Mouse (Mus musculus) forebrain, embryonic 12.5 days (tissue): ENCODE measurements around the gene Chit1. TPM values are rescaled to one million over a fixed set of nuclear protein-coding genes. Genes with fewer than 3 reads are reported as not detected.
A peak's percentile ranks its signal among the peaks of the same experiment; 100 is the strongest.

Experiments
- ATAC-seq: fragments of 200-750 bp; cut with Nextera tagmentation; 2 replicates; pipeline ENCODE4 v1.8.0; 2017; ENCODE audit warnings: moderate TSS enrichment; ENCODE audit not compliant: low FRiP score
- H3K27ac ChIP-seq: fragments of 300-500 bp; sonication (generic); 2 replicates; pipeline ENCODE4 v1.5.1; 2016; ENCODE audit warnings: mild to moderate bottlenecking
- H3K27me3 ChIP-seq: fragments of 300-500 bp; sonication (generic); 2 replicates; pipeline ENCODE4 v1.6.1; 2016; ENCODE audit warnings: mild to moderate bottlenecking
- H3K36me3 ChIP-seq: fragments of 300-500 bp; sonication (generic); replicated peaks from 2 replicates; pipeline ENCODE4 v1.6.1; 2016; ENCODE audit warnings: mild to moderate bottlenecking
- H3K4me1 ChIP-seq: fragments of 300-500 bp; sonication (generic); 2 replicates; pipeline ENCODE4 v1.6.1; 2016
- H3K4me2 ChIP-seq: fragments of 300-500 bp; sonication (generic); 2 replicates; pipeline ENCODE4 v1.6.1; 2016; ENCODE audit warnings: mild to moderate bottlenecking, moderate library complexity
- H3K4me3 ChIP-seq: fragments of 300-500 bp; sonication (generic); replicated peaks from 2 replicates; pipeline ENCODE4 v1.5.1; 2016; ENCODE audit warnings: mild to moderate bottlenecking
- H3K9ac ChIP-seq: fragments of 300-500 bp; sonication (generic); 2 replicates; pipeline ENCODE4 v1.6.1; 2016; ENCODE audit warnings: mild to moderate bottlenecking
- H3K9me3 ChIP-seq: fragments of 300-500 bp; sonication (generic); 2 replicates; pipeline ENCODE4 v1.6.1; 2016
- WGBS: fragments of 180-500 bp; shearing (Covaris S2); methylation state at CpG from one replicate; pipeline ENCODE4 v1.1.7; 2016; 5-methylcytosine and 5-hydroxymethylcytosine counted together
- polyA plus RNA-seq: library from polyadenylated mRNA; unstranded; fragments of >200 nt; fragmentation: Nextera tagmentation; extraction: Ambion mirVana; gene quantifications from 2 replicates; pipeline ENCODE4 v1.2.1, GENCODE M21; 2016

The Chit1 gene
- polyA plus RNA-seq, 1 experiment from 2014 or later: not detected

DNA sequence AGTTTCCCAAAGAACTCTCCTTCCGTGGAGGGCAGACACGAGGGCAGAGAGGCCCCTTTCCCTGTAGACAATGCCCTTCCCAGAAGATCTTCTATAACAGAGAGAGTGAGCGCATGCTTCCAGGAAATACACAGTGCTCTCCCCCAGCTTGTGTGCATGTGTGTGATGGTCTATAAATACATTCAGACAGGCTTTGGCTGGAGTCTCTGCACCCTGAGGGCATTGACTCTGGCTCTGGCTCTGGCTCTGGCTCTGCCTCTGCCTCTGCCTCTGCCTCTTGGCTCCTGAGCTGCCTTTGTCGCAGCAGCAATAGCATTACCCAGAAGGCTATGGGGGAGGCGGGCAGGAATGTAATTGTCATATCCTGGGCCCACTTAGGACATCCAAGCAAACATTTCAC, 7.2 kb upstream of the Chit1 start:
- Histone ChIP-seq H3K4me3 (no peak overlapping the region), H3K27me3 (peaks cover 7% of the 10 kb centered on the region; the same call in 1 of the 2 replicates), H3K4me2 (no peak overlapping the region), H3K9ac (no peak overlapping the region), H3K4me1 (peaks cover 17% of the 10 kb centered on the region), H3K9me3 (no peaks in the 10 kb centered on the region), H3K27ac (no peak overlapping the region), H3K36me3 (no peaks in the 10 kb centered on the region)
- 77% methylated on average over 5 of the region's 5 CpGs for WGBS
- no peak for ATAC-seq

DNA sequence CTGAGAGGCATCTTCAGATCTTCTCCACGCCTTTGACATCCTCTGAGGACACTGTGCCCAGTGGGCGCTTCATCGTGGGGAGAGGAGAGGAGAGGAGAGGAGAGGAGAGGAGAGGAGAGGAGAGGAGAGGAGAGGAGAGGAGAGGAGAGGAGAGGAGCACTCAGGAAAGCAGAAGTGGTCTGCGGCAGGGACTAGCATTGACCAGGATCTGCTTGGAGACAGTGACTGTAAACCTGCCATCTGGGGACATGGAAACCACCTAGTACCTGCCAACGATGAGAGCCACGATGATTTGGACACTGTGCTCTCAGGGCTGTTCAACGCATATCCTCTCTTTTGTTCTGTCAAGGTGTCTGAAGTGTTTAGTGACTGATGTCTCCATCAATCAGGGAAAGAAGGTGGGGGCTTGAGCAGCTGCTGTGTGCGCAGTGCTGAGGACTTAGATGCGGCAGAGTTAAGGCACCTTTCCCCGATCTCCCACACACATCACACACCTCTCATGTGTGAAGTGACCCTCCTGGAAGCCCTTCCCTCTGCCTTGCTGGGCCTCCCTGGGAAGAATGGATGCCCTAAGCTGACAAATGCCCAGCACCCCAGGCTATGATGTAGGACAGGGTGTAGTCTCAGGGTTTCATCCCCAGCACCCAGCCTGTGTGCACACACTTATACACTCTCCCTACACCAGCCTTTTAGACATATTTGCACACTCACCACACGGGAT, 5.8 kb upstream of the Chit1 start:
- Histone ChIP-seq H3K9me3 (no peaks in the 10 kb centered on the region), H3K4me1 (peaks cover 8% of the 10 kb centered on the region; the same call in 1 of the 2 replicates), H3K9ac (no peak overlapping the region; the same call in 1 of the 2 replicates), H3K36me3 (no peaks in the 10 kb centered on the region), H3K27me3 (peaks cover 7% of the 10 kb centered on the region; the same call in 1 of the 2 replicates), H3K4me2 (no peak overlapping the region), H3K27ac (no peak overlapping the region), H3K4me3 (no peak overlapping the region)
- WGBS: 86% methylated on average over 11 of the region's 11 CpGs
- ATAC-seq: no peak

DNA sequence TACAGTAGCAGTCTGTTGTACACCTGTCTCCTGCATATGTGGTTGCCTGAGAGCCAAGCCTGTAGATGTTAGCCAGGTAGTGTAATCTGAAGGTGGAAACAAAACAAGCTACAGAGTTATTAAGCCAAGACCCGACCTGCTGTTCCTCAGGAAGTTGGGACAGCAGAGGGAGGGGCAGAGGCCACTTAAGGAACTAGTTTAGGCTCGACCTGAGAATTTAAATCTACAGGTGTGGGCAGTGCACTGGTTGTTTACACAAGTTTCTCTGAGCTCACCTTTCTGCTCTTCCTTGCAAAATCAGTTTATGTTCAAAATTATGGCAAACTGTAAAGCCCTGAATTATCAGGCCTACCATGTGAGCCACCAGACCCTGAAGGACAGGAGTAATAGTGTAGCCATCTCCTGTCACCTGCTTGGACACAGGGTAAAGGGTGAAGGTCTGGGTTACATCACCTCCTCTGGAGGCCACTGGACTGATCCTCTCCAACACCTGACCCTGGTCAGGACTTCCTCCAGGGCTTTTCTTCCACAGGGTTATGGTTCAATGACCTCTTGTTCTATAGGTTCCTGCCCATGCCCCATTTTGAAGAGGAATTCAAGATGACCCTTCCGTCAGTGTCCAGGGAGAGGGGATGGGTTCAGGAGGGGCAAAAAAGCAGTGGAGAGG, 5.1 kb upstream of the Chit1 start:
- no peak for ATAC-seq
- Histone ChIP-seq H3K4me3 (no peak overlapping the region), H3K9ac (no peak overlapping the region), H3K27ac (no peak overlapping the region), H3K9me3 (no peaks in the 10 kb centered on the region), H3K4me1 (peaks cover 8% of the 10 kb centered on the region; the same call in 1 of the 2 replicates), H3K36me3 (no peaks in the 10 kb centered on the region), H3K4me2 (no peak overlapping the region), H3K27me3 (0 out of 2 replicates have a peak, but pooled peaks cover 7% of the 10 kb centered on the region)
- WGBS: 59% methylated on average over 3 of the region's 3 CpGs

DNA sequence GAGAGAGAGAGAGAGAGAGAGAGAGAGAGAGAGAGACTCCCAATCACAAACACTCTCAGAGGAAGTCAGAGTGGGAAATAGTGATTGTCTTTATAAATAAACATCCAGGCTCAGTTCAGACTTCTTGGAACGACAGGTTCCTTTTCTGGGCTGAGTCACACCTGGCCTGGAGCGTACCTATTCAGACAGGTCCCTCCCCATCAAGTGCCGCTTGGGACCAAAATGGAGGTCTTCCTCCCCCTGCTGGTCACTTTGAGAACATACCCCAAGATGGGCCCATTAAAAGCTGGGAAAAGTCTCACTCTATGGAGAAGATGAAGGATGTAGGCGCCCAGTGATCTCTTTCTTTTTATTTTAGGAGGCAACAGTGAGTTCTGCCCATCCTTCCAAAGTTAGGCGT, 4.3 kb upstream of the Chit1 start:
- no peak overlapping the region for H3K4me2 ChIP-seq
- 2% methylated on average over 5 of the region's 5 CpGs for WGBS
- 0 out of 2 replicates have a peak, but pooled peaks cover 7% of the 10 kb centered on the region for H3K27me3 ChIP-seq
- no peak; the same call in 1 of the 2 replicates for ATAC-seq
- no peaks in the 10 kb centered on the region for H3K9me3 ChIP-seq
- H3K4me1 ChIP-seq: peaks cover 8% of the 10 kb centered on the region; the same call in 1 of the 2 replicates
- no peaks in the 10 kb centered on the region for H3K36me3 ChIP-seq
- H3K9ac ChIP-seq: no peak overlapping the region
- H3K27ac ChIP-seq: no peak overlapping the region
- H3K4me3 ChIP-seq: no peak overlapping the region

DNA sequence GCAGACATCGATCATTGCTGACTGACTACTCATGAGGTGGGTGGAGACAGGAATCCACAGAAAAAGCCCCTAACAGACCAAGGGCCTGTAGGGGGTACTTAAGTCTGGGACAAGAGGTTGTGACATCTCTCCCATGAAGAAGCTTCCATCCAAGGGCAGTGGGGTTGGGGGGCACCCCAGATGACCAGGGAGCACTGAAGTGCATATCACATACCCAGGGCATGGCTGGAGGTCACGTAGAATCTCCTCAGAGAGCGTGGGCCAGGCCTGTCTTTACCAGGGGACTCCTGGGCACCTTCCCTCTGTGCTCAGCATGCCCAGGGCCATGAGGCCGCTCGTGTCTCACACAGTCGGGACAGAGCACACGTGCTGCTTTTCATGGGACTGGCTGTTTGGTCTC, 3.3 kb upstream of the Chit1 start:
- H3K4me3 ChIP-seq: no peak overlapping the region
- H3K36me3 ChIP-seq: no peaks in the 10 kb centered on the region
- ATAC-seq: no peak
- H3K27me3 ChIP-seq: peaks cover 7% of the 10 kb centered on the region; the same call in 1 of the 2 replicates
- H3K9me3 ChIP-seq: no peaks in the 10 kb centered on the region
- no peak overlapping the region for H3K27ac ChIP-seq
- peaks cover 8% of the 10 kb centered on the region; the same call in 1 of the 2 replicates for H3K4me1 ChIP-seq
- 87% methylated on average over 7 of the region's 7 CpGs for WGBS
- no peak overlapping the region for H3K9ac ChIP-seq
- H3K4me2 ChIP-seq: no peak overlapping the region

DNA sequence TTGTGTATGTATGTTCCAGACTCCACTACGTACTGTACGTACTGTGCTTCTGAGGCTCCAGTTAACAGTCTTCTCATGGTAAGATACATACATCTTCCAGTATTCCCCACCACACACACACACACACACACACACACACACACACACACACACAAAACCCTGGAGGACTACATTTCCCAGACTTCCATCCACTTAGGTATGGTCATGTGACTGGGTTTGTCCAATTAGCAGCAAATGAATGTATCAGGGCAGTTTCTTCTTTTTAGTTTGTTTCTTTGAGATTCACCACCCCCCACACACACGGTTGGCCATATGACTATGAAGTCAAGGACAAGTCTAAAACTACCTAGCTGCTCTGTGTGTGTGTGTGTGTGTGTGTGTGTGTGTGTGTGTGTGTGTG, 1.0 kb upstream of the Chit1 start:
- no peak overlapping the region for H3K27ac ChIP-seq
- ATAC-seq: peak; percentile 17; the same call in 1 of the 2 replicates

DNA sequence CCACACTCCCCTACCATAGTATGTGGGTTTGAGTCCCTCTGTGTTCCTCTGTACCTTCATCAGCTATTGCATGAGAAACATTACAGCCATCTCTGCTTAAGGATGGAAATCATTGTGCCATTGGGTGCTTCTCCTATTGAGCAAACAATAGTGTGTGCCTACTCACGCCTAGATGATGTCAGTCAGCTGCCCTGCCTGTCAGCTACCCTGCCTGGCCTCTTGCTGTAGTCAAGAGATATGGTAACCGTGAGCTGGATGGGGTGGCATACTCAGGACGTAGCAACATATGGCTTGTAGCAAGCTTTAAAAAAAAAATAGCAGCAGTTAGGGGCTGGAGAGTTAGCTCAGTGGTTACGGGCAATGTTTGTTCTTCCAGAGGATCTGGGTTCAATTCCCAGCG, 593 bp upstream of the Chit1 start:
- 0 out of 2 replicates have a peak, but pooled peaks have one; percentile 30 for ATAC-seq
- no peak overlapping the region for H3K4me2 ChIP-seq
- H3K9me3 ChIP-seq: no peaks in the 10 kb centered on the region
- H3K27ac ChIP-seq: no peak overlapping the region
- H3K9ac ChIP-seq: no peak overlapping the region
- no peak overlapping the region for H3K4me3 ChIP-seq
- no peaks in the 10 kb centered on the region for H3K36me3 ChIP-seq
- WGBS: 86% methylated on average over 5 of the region's 5 CpGs
- peaks cover 7% of the 10 kb centered on the region; the same call in 1 of the 2 replicates for H3K27me3 ChIP-seq
- peaks cover 10% of the 10 kb centered on the region for H3K4me1 ChIP-seq

More for the DNA sequence above, 1.0 kb upstream of the Chit1 start:
- Histone ChIP-seq H3K9me3 (no peaks in the 10 kb centered on the region), H3K4me1 (peaks cover 8% of the 10 kb centered on the region; the same call in 1 of the 2 replicates), H3K4me3 (no peak overlapping the region), H3K4me2 (no peak overlapping the region), H3K36me3 (no peaks in the 10 kb centered on the region), H3K27me3 (peaks cover 7% of the 10 kb centered on the region; the same call in 1 of the 2 replicates), H3K9ac (no peak overlapping the region)
- WGBS: 80% methylated on average over 3 of the region's 3 CpGs

DNA sequence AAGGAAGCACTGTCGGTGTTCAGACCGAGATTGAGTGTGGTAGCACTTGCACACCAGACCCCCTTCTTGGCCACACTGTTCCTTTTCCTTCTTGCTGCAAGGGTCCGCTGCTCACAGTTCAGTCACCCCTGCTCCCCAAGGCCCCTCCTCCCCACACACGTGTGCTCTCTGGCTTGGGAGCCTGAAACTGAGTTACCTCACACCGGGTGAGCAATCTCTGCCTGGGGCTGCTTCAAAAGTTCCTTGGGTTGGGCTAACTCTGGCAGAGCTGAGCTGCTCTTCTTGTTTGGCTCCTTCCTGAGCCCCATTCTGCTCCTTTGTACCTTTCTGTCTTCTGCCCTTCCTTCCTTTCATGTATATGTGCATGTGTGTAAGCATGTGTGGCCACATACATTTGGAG, 2.5 kb downstream of the Chit1 start:
- Histone ChIP-seq H3K4me3 (no peak overlapping the region), H3K4me2 (no peak overlapping the region), H3K9ac (no peak overlapping the region), H3K27ac (no peak overlapping the region), H3K9me3 (no peaks in the 10 kb centered on the region), H3K36me3 (no peaks in the 10 kb centered on the region), H3K27me3 (no peaks in the 10 kb centered on the region; the same call in 1 of the 2 replicates), H3K4me1 (peaks cover 5% of the 10 kb centered on the region; the same call in 1 of the 2 replicates)
- no peak for ATAC-seq
- 77% methylated on average over 5 of the region's 5 CpGs for WGBS

DNA sequence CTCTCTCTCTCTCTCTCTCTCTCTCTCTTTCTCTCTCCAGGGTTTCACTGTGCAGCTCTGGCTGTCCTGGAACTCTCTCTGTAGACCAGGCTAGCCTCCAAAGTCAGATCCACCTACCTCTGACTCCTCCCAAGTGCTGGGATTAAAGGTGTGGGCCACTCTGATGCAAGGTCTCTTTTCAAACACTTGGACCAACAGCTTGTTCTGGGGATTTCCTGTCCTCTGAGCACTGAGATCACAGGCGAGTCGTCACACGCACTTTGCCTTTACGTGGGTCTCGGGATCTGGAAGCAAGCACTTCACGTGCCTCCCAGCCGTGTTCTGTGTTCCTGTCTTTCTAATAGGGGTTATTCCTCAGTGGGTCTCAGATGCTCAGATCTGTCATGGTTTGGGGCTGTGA, 3.0 kb downstream of the Chit1 start:
- Histone ChIP-seq H3K4me3 (no peak overlapping the region), H3K36me3 (no peaks in the 10 kb centered on the region), H3K27me3 (no peaks in the 10 kb centered on the region; the same call in 1 of the 2 replicates), H3K4me2 (no peak overlapping the region), H3K4me1 (peaks cover 5% of the 10 kb centered on the region; the same call in 1 of the 2 replicates), H3K27ac (no peak overlapping the region), H3K9ac (no peak overlapping the region), H3K9me3 (no peaks in the 10 kb centered on the region)
- WGBS: 80% methylated on average over 7 of the region's 7 CpGs
- no peak for ATAC-seq

DNA sequence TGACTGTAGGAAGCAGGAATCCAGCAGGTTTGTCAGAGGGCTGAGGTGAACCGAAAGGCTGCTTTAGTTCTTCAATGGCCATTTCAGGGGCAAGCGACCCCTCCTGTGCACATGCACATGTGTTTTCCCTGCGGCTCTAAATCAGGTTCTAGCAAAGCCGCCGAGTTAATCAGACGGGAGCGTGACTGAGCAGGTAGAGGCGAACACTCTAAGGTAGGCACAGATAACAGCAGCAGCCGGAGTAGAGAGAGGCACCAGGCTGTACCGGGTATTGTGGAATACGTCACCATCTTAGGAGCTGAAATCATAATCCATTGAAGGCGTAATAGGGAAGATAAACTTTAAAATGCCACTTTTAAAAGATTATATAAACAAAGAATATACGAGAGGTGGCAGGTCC, 3.7 kb downstream of the Chit1 start:
- 87% methylated on average over 13 of the region's 13 CpGs for WGBS
- Histone ChIP-seq H3K9me3 (0 out of 2 replicates have a peak, but pooled peaks cover 5% of the 10 kb centered on the region), H3K4me1 (peaks cover 5% of the 10 kb centered on the region; the same call in 1 of the 2 replicates), H3K9ac (no peak overlapping the region), H3K27me3 (no peaks in the 10 kb centered on the region; the same call in 1 of the 2 replicates), H3K4me2 (no peak overlapping the region), H3K4me3 (no peak overlapping the region), H3K36me3 (no peaks in the 10 kb centered on the region), H3K27ac (no peak overlapping the region)
- no peak for ATAC-seq

DNA sequence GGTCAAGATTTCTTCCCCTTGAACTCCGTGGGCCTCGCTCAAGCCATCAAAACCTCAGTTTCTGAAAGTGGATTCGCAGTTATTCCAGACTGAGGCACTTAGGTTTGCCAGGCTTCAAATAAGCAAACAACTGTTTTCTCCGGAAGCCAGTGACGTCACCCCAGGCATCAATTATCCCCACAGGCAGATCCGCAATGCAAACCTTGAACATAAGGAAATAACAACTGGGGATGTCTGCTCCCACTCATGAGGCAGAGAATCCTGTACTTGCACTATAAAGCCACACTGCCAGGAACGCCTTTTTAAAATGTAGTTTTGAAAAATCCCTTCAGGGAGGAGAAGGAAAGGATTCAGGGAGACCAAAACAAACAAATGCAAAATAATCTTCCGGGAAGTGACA, 4.4 kb downstream of the Chit1 start:
- 68% methylated on average over 8 of the region's 8 CpGs for WGBS
- Histone ChIP-seq H3K36me3 (no peaks in the 10 kb centered on the region), H3K27me3 (no peaks in the 10 kb centered on the region; the same call in 1 of the 2 replicates), H3K4me1 (peaks cover 5% of the 10 kb centered on the region; the same call in 1 of the 2 replicates), H3K9me3 (0 out of 2 replicates have a peak, but pooled peaks cover 5% of the 10 kb centered on the region), H3K4me3 (no peak overlapping the region), H3K9ac (no peak overlapping the region), H3K4me2 (no peak overlapping the region), H3K27ac (0 out of 2 replicates have a peak overlapping the region, but pooled peaks have one; percentile 5)
- no peak for ATAC-seq

DNA sequence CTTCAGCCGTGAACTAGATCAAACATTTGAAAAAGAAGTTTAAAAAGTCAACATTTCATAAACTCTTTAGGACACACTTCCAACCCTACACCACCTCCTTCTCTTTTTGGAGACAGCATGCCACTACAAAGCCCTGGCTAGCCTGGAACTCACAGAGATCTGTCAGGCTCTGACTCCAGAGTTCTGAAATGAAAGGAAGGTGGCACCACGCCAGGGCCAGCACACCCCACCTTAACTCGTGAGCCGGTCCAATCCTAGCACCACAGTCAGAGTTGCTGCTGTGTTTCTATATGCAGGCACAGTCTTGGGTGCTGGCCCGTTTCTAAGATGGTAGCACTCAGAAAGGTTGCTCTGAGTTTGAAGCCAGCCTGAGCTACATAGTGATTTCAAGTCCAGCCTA, 6.1 kb downstream of the Chit1 start:
- ATAC-seq: no peak
- H3K9me3 ChIP-seq: 0 out of 2 replicates have a peak, but pooled peaks cover 5% of the 10 kb centered on the region
- no peak overlapping the region for H3K27ac ChIP-seq
- H3K4me2 ChIP-seq: no peak overlapping the region
- H3K36me3 ChIP-seq: no peaks in the 10 kb centered on the region
- no peak overlapping the region for H3K9ac ChIP-seq
- H3K27me3 ChIP-seq: no peaks in the 10 kb centered on the region; the same call in 1 of the 2 replicates
- H3K4me3 ChIP-seq: no peak overlapping the region
- peaks cover 5% of the 10 kb centered on the region; the same call in 1 of the 2 replicates for H3K4me1 ChIP-seq
- WGBS: 83% methylated on average over 5 of the region's 5 CpGs
